Mouse (Mus musculus) lung, postnatal 10 days (tissue): ENCODE measurements around the gene Ints1.

Source experiments
- DNase-seq: peaks from one replicate; pipeline ENCODE4 v3.0.0; 2021

The Ints1 gene

DNA sequence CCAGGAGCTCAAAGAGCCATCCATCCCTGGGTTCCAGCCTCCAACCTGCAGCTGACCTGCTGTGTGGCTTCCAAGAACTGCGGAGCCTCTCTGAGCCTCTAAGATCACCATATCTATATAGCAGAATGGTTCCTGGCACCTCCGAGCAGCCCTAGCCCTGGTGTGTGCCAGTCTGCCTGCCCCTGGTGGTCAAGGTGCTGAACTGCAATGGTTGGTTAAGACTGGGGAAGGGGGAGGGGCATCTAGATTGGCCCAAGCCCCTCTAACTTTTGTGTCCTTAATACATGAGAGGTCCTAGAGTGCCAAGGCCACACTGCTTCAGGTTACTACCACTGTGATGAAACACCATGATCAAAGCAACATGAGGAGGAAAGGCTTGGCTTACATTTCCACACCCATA is 72.6 kb downstream of the Ints1 start:
- peak; percentile 34 for DNase-seq

DNA sequence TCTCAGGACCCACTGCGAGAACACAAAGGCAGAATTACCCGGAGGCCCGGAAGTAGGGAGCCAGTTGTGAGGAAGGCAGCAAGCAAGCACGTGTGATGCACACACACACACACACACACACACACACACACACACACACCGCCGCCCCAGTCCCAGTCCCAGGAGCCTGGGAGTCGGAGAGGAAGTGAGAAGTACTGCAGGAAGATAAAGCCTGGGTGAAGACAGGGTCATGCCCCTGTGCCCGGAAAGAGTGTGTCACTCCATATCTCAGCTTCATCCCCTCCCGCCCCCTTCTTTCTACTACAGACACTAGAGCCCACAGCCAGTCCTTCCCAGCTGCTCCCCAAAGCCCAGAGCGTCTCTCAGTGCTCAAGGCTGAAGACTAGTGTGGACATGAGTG is 73.2 kb downstream of the Ints1 start:
- no peak for DNase-seq
